Mouse (Mus musculus) layer of hippocampus, adult 18-20 months (tissue): Measurements from ENCODE around the gene Dppa4. TPM values are rescaled to one million over a fixed set of nuclear protein-coding genes. Genes with fewer than 3 reads are reported as not detected.

Source experiments
- DNase-seq, 2 experiments: peaks; one replicate each; pipeline ENCODE4 v3.0.0; 2022; ENCODE audit warnings: low spot score in 2 of 2
- total RNA-seq, 2 experiments: library from RNA; stranded (reverse); gene quantifications; 2 replicates each; pipeline ENCODE4 v1.2.3; 2021

The Dppa4 gene
- total RNA-seq, 2 experiments from 2014 or later = not detected

- no peak for DNase-seq
These were observed 40.2 kb downstream of the Dppa4 start for GRCm38 (mm10) chr16:48323602-48324345.

GRCm38 (mm10) chr16:48326903-48327302 lies 43.4 kb downstream of the Dppa4 start:
- no peak for DNase-seq

- no peak for DNase-seq
These were observed 44.9 kb downstream of the Dppa4 start for GRCm38 (mm10) chr16:48328420-48328819.

GRCm38 (mm10) chr16:48331822-48332221 lies 48.3 kb downstream of the Dppa4 start:
- no peak for DNase-seq

- DNase-seq = no peak
These were observed 51.8 kb downstream of the Dppa4 start for GRCm38 (mm10) chr16:48335326-48335725.

Other genes starting within 250 kb of the Dppa4 start
- not detected for gene Dppa2, start 20.2 kb downstream of the Dppa4 start, total RNA-seq
- not detected for gene Gm5485, start 128.7 kb downstream of the Dppa4 start, total RNA-seq
- under 1 TPM; 0.17 to 0.25 TPM for gene Morc1, start 147.5 kb downstream of the Dppa4 start, total RNA-seq